Mouse (Mus musculus) limb, embryonic 12.5 days (tissue): ENCODE measurements around the gene Slc25a5. TPM values are rescaled to one million over a fixed set of nuclear protein-coding genes. Genes with fewer than 3 reads are reported as not detected.

ENCODE experiments used
- ATAC-seq: fragments of 200-750 bp; cut with Nextera tagmentation; 2 replicates; pipeline ENCODE4 v1.8.0; 2017; ENCODE audit warnings: low read depth, moderate TSS enrichment; ENCODE audit not compliant: insufficient number of reproducible peaks, insufficient read depth, low FRiP score, low TSS enrichment
- H3K27ac ChIP-seq: fragments of 300-500 bp; sonication (generic); 2 replicates; pipeline ENCODE4 v1.5.1; 2016; ENCODE audit warnings: mild to moderate bottlenecking, moderate library complexity
- H3K27me3 ChIP-seq: fragments of 300-500 bp; sonication (generic); 2 replicates; pipeline ENCODE4 v1.6.1; 2016; ENCODE audit warnings: mild to moderate bottlenecking, moderate library complexity
- H3K36me3 ChIP-seq: fragments of 300-500 bp; sonication (generic); 2 replicates; pipeline ENCODE4 v1.6.1; 2016; ENCODE audit warnings: mild to moderate bottlenecking, moderate library complexity
- H3K4me1 ChIP-seq: fragments of 300-500 bp; sonication (generic); replicated peaks from 2 replicates; pipeline ENCODE4 v1.6.1; 2016
- H3K4me2 ChIP-seq: fragments of 300-500 bp; sonication (generic); 2 replicates; pipeline ENCODE4 v1.6.1; 2016; ENCODE audit warnings: mild to moderate bottlenecking, moderate library complexity
- H3K4me3 ChIP-seq: fragments of 300-500 bp; sonication (generic); replicated peaks from 2 replicates; pipeline ENCODE4 v1.5.1; 2016; ENCODE audit warnings: mild to moderate bottlenecking
- H3K9ac ChIP-seq: fragments of 300-500 bp; sonication (generic); replicated peaks from 2 replicates; pipeline ENCODE4 v1.6.1; 2016; ENCODE audit warnings: mild to moderate bottlenecking, moderate library complexity
- H3K9me3 ChIP-seq: fragments of 300-500 bp; sonication (generic); 2 replicates; pipeline ENCODE4 v1.6.1; 2016; ENCODE audit warnings: mild to moderate bottlenecking, moderate library complexity
- WGBS: fragments of 180-500 bp; shearing (Covaris S2); methylation state at CpG from one replicate; pipeline ENCODE4 v1.1.7; 2016; 5-methylcytosine and 5-hydroxymethylcytosine counted together
- polyA plus RNA-seq: library from polyadenylated mRNA; unstranded; fragments of >200 nt; fragmentation: Nextera tagmentation; extraction: Ambion mirVana; gene quantifications from 2 replicates; pipeline ENCODE4 v1.2.1, GENCODE M21; 2016

Slc25a5 gene
- polyA plus RNA-seq, 1 experiment from 2014 or later = 417 TPM

- Histone ChIP-seq H3K27me3 (no peaks in the 10 kb centered on the region), H3K4me3 (no peak overlapping the region), H3K4me1 (no peaks in the 10 kb centered on the region), H3K9ac (no peak overlapping the region), H3K36me3 (no peaks in the 10 kb centered on the region), H3K9me3 (no peaks in the 10 kb centered on the region), H3K4me2 (no peak overlapping the region), H3K27ac (no peak overlapping the region)
- WGBS = 87% methylated on average over 6 of the region's 6 CpGs
- ATAC-seq = no peak
These were observed 46.2 kb downstream of the Slc25a5 start for GRCm38 (mm10) chrX:36841698-36842097.

- Histone ChIP-seq H3K36me3 (0 out of 2 replicates have a peak, but pooled peaks cover 5% of the 10 kb centered on the region), H3K4me3 (no peak overlapping the region), H3K27ac (no peak overlapping the region), H3K9me3 (no peaks in the 10 kb centered on the region), H3K4me2 (no peak overlapping the region), H3K27me3 (no peaks in the 10 kb centered on the region), H3K9ac (no peak overlapping the region), H3K4me1 (no peaks in the 10 kb centered on the region)
- ATAC-seq = no peak
- 86% methylated on average over 4 of the region's 4 CpGs for WGBS
These were observed 48.0 kb downstream of the Slc25a5 start for GRCm38 (mm10) chrX:36843346-36843990.

- H3K4me1 ChIP-seq = no peaks in the 10 kb centered on the region
- no peak overlapping the region for H3K4me2 ChIP-seq
- no peak overlapping the region for H3K27ac ChIP-seq
- H3K36me3 ChIP-seq = 0 out of 2 replicates have a peak, but pooled peaks cover 5% of the 10 kb centered on the region
- no peak for ATAC-seq
- WGBS = 83% methylated on average over 1 of the region's 1 CpGs
- no peaks in the 10 kb centered on the region for H3K9me3 ChIP-seq
- H3K4me3 ChIP-seq = no peak overlapping the region
- no peaks in the 10 kb centered on the region for H3K27me3 ChIP-seq
- H3K9ac ChIP-seq = no peak overlapping the region
These were observed 51.7 kb downstream of the Slc25a5 start for GRCm38 (mm10) chrX:36847152-36847551.

Other genes with a start within 250 kb of the Slc25a5 start
- 326 and 341 TPM in 2 replicates for gene Pgrmc1, start 197.4 kb upstream of the Slc25a5 start, polyA plus RNA-seq
- gene Akap17b, start 150.3 kb upstream of the Slc25a5 start, polyA plus RNA-seq = 2.8 and 2.9 TPM in 2 replicates
- 1.1 and 1.7 TPM in 2 replicates for gene Slc25a43, start 52.0 kb upstream of the Slc25a5 start, polyA plus RNA-seq
- 123 and 124 TPM in 2 replicates for gene Ube2a, start 78.2 kb downstream of the Slc25a5 start, polyA plus RNA-seq
- 32.9 and 33.2 TPM in 2 replicates for gene C330007P06Rik, start 78.5 kb downstream of the Slc25a5 start, polyA plus RNA-seq
- 1.2 and 1.4 TPM in 2 replicates for gene Nkrf, start 107.2 kb downstream of the Slc25a5 start, polyA plus RNA-seq
- gene Sept6, start 196.1 kb downstream of the Slc25a5 start, polyA plus RNA-seq = 82.7 and 83.5 TPM in 2 replicates